Mouse (Mus musculus) lung, postnatal 0 days (tissue): ENCODE measurements at regions not wholly inside any gene's neighbourhood (a gene's known extent, or its start where the extent isn't known, plus 50 kb on each side); places are given as distances from the start of the nearest gene placed in this dataset.

Source experiments
- CTCF ChIP-seq: IDR thresholded peaks from 2 replicates; pipeline ENCODE4 v1.5.1; 2016; ENCODE audit warnings: antibody characterized with exemption, mild to moderate bottlenecking
- EP300 ChIP-seq: IDR thresholded peaks from 2 replicates; pipeline ENCODE4 v1.6.1; 2016; ENCODE audit warnings: antibody characterized with exemption, mild to moderate bottlenecking, control low read depth

- TF ChIP-seq CTCF (no peak), EP300 (no peak)
Observed at GRCm38 (mm10) chr11:79881812-79882211, 80.4 kb downstream of the Utp6 start.
